Comparison of ENCODE assay signal across 8 mouse cellular contexts in genomic region chrX:166416196-166416595, GRCm38 (mm10). TPM values are rescaled to one million over a fixed set of nuclear protein-coding genes. Genes with fewer than 3 reads are reported as not detected.
DNase-seq lines count a peak whose midpoint lies in the region; ATAC-seq and TF ChIP-seq lines count a peak whose summit lies in the region.

No protein-coding gene starts in this region.

- no peaks in the 10 kb centered on the region for H3K9me3 ChIP-seq in neural tube, embryonic 11.5 days (ENCODE audit: control insufficient read depth, low read length)
- H3K9me3 ChIP-seq in neural tube, embryonic 15.5 days (replicated peaks) = no peaks in the 10 kb centered on the region
- H3K9me3 ChIP-seq in stomach, postnatal 0 days (ENCODE audit: control insufficient read depth, low read length) = no peaks in the 10 kb centered on the region
- no peaks in the 10 kb centered on the region for H3K9me3 ChIP-seq in forebrain, embryonic 15.5 days

- 87% methylated on average over 4 of the region's 6 CpGs for WGBS in neural tube, embryonic 11.5 days
- WGBS in neural tube, embryonic 15.5 days = 87% methylated on average over 6 of the region's 6 CpGs
- 58% methylated on average over 1 of the region's 6 CpGs for WGBS in stomach, postnatal 0 days
- 89% methylated on average over 6 of the region's 6 CpGs for WGBS in forebrain, embryonic 15.5 days

- H3K4me2 ChIP-seq in neural tube, embryonic 11.5 days (ENCODE audit: low read depth) = no peak overlapping the region
- no peak overlapping the region for H3K4me2 ChIP-seq in neural tube, embryonic 15.5 days
- no peak overlapping the region for H3K4me2 ChIP-seq in stomach, postnatal 0 days (replicated peaks; ENCODE audit: low read depth)
- no peak overlapping the region for H3K4me2 ChIP-seq in forebrain, embryonic 15.5 days (replicated peaks)

- no peaks in the 10 kb centered on the region for H3K36me3 ChIP-seq in neural tube, embryonic 11.5 days (ENCODE audit: control insufficient read depth, insufficient read depth, low read length)
- H3K36me3 ChIP-seq in neural tube, embryonic 15.5 days = no peaks in the 10 kb centered on the region
- H3K36me3 ChIP-seq in stomach, postnatal 0 days (ENCODE audit: control insufficient read depth, insufficient read depth, low read length) = no peaks in the 10 kb centered on the region
- H3K36me3 ChIP-seq in forebrain, embryonic 15.5 days = no peaks in the 10 kb centered on the region

- no peak for TF ChIP-seq EP300 in stomach, postnatal 0 days (optimal IDR thresholded peaks at IDR 0.05)

- H3K9ac ChIP-seq in neural tube, embryonic 11.5 days (ENCODE audit: low read length) = no peak overlapping the region
- H3K9ac ChIP-seq in neural tube, embryonic 15.5 days (replicated peaks) = no peak overlapping the region
- no peak overlapping the region for H3K9ac ChIP-seq in stomach, postnatal 0 days (ENCODE audit: low read length)
- H3K9ac ChIP-seq in forebrain, embryonic 15.5 days (replicated peaks) = no peak overlapping the region

- no peak overlapping the region for H3K4me3 ChIP-seq in neural tube, embryonic 11.5 days (ENCODE audit: low read depth, low read length)
- H3K4me3 ChIP-seq in neural tube, embryonic 15.5 days (replicated peaks) = no peak overlapping the region
- H3K4me3 ChIP-seq in stomach, postnatal 0 days (ENCODE audit: low read depth, low read length) = no peak overlapping the region
- H3K4me3 ChIP-seq in forebrain, embryonic 15.5 days = no peak overlapping the region

- H3K27me3 ChIP-seq in neural tube, embryonic 11.5 days (ENCODE audit: control insufficient read depth, insufficient read depth, low read length) = no peaks in the 10 kb centered on the region
- no peaks in the 10 kb centered on the region for H3K27me3 ChIP-seq in neural tube, embryonic 15.5 days (replicated peaks)
- H3K27me3 ChIP-seq in stomach, postnatal 0 days (ENCODE audit: control insufficient read depth, insufficient read depth, low read length) = no peaks in the 10 kb centered on the region
- no peaks in the 10 kb centered on the region for H3K27me3 ChIP-seq in forebrain, embryonic 15.5 days

- H3K4me1 ChIP-seq in neural tube, embryonic 11.5 days (ENCODE audit: control insufficient read depth, insufficient read depth, low read length) = no peaks in the 10 kb centered on the region
- no peaks in the 10 kb centered on the region for H3K4me1 ChIP-seq in neural tube, embryonic 15.5 days
- H3K4me1 ChIP-seq in stomach, postnatal 0 days (replicated peaks; ENCODE audit: control insufficient read depth, insufficient read depth) = no peaks in the 10 kb centered on the region
- no peaks in the 10 kb centered on the region for H3K4me1 ChIP-seq in forebrain, embryonic 15.5 days

- H3K27ac ChIP-seq in neural tube, embryonic 11.5 days (ENCODE audit: low read depth, low read length) = no peak overlapping the region
- no peak overlapping the region for H3K27ac ChIP-seq in neural tube, embryonic 15.5 days (replicated peaks)
- H3K27ac ChIP-seq in stomach, postnatal 0 days (replicated peaks) = no peak overlapping the region
- H3K27ac ChIP-seq in forebrain, embryonic 15.5 days (replicated peaks) = no peak overlapping the region

- DNase-seq in heart, adult 18-20 months = peak; percentile 4 to 34
- DNase-seq in heart, adult 11 months = no peak
- peak; percentile 14 for DNase-seq in neural tube, embryonic 11.5 days (ENCODE audit: low spot score)
- DNase-seq in c-Kit-positive CD71-negative TER-119-negative erythroid progenitor cells, embryonic 14.5 days (ENCODE audit: low read depth) = peak; percentile 16
- DNase-seq in induced T-regulatory cell, adult 2 months (ENCODE audit: low read depth) = peak; percentile 47
- peak; percentile 19 for DNase-seq in stomach, postnatal 0 days (ENCODE audit: low spot score)

- ATAC-seq in neural tube, embryonic 11.5 days (ENCODE audit: insufficient read depth, low FRiP score, low TSS enrichment) = no peak
- ATAC-seq in neural tube, embryonic 15.5 days (ENCODE audit: low FRiP score) = no peak
- ATAC-seq in stomach, postnatal 0 days (ENCODE audit: low FRiP score, low TSS enrichment) = no peak
- no peak for ATAC-seq in forebrain, embryonic 15.5 days (replicated peaks)

- TF ChIP-seq CTCF in stomach, postnatal 0 days (IDR thresholded peaks at IDR 0.05; ENCODE audit: low read depth) = peak; percentile 68

RNA-seq across cellular contexts. Expression of gene Trappc2, which starts 24.2 kb away (rescaled TPM):
- 10 to 100 TPM; 14.4 to 15.6 TPM for total RNA-seq in heart, adult 18-20 months (2021)
- 37.4 and 46.7 TPM in 2 replicates for polyA plus RNA-seq in neural tube, embryonic 11.5 days (2014; fragmentation: Nextera tagmentation; extraction: Ambion mirVana)
- polyA plus RNA-seq in neural tube, embryonic 15.5 days (2015; fragmentation: Nextera tagmentation; extraction: Ambion mirVana) = 73.8 and 85.2 TPM in 2 replicates
- polyA plus RNA-seq in stomach, postnatal 0 days (2015; fragmentation: Nextera tagmentation; extraction: Ambion mirVana) = 28.3 and 28.5 TPM in 2 replicates
- polyA plus RNA-seq in forebrain, embryonic 15.5 days (2015; fragmentation: Nextera tagmentation; extraction: Ambion mirVana) = 67.9 and 72.5 TPM in 2 replicates

RNA-seq across cellular contexts. Expression of gene Ofd1, which starts 24.3 kb away (rescaled TPM):
- total RNA-seq in heart, adult 18-20 months (2021) = 1 to 10 TPM; 3.9 to 5.5 TPM
- polyA plus RNA-seq in neural tube, embryonic 11.5 days (2014; fragmentation: Nextera tagmentation; extraction: Ambion mirVana) = 9.2 and 9.8 TPM in 2 replicates
- 5.7 and 5.9 TPM in 2 replicates for polyA plus RNA-seq in neural tube, embryonic 15.5 days (2015; fragmentation: Nextera tagmentation; extraction: Ambion mirVana)
- polyA plus RNA-seq in stomach, postnatal 0 days (2015; fragmentation: Nextera tagmentation; extraction: Ambion mirVana) = 4.9 and 5.3 TPM in 2 replicates
- polyA plus RNA-seq in forebrain, embryonic 15.5 days (2015; fragmentation: Nextera tagmentation; extraction: Ambion mirVana) = 7.7 and 7.8 TPM in 2 replicates
